ENCODE assay signal across 11 mouse cellular contexts in genomic region chr19:37263566-37263942, GRCm38 (mm10). TPM values are rescaled to one million over a fixed set of nuclear protein-coding genes. Genes with fewer than 3 reads are reported as not detected.
A peak's percentile ranks its signal among the peaks of the same experiment; 100 is the strongest.
DNase-seq lines count a peak whose midpoint lies in the region; ATAC-seq and TF ChIP-seq lines count a peak whose summit lies in the region.
"Had no signal": no experiment of that assay in that cellular context is flagged by ENCODE, and none has a peak within 500 bp of the region (broad histone marks: within the 10 kb centered on the region; RNA-seq: fewer than 3 reads in every experiment).

No protein-coding gene starts in this region.

- H3K4me2 ChIP-seq in hindbrain, embryonic 14.5 days (replicated peaks), result peak overlapping the region; percentile 10; the same call in 1 of the 2 replicates
- no peak overlapping the region for H3K4me2 ChIP-seq in hindbrain, embryonic 11.5 days (replicated peaks; ENCODE audit: low read depth, low read length)
- no peak overlapping the region for H3K4me2 ChIP-seq in CH12.LX (ENCODE audit: insufficient read depth, low read depth, poor library complexity, severe bottlenecking)
- H3K4me2 ChIP-seq in liver, embryonic 14.5 days (ENCODE audit: low read depth), result peak overlapping the region; percentile 35; the same call in 1 of the 2 replicates

- no peak overlapping the region for H3K9ac ChIP-seq in hindbrain, embryonic 14.5 days
- no peak overlapping the region for H3K9ac ChIP-seq in hindbrain, embryonic 11.5 days (ENCODE audit: low read depth, low read length)
- H3K9ac ChIP-seq in CH12.LX (ENCODE audit: insufficient read depth, low read depth), result no peak overlapping the region
- no peak overlapping the region; the same call in 1 of the 2 replicates for H3K9ac ChIP-seq in liver, embryonic 14.5 days (replicated peaks)
- H3K9ac ChIP-seq: forebrain, embryonic 13.5 days had no signal

- DNase-seq in hindbrain, embryonic 14.5 days (ENCODE audit: low spot score), result no peak
- no peak for DNase-seq in hindbrain, embryonic 11.5 days (ENCODE audit: low spot score)
- DNase-seq in 3T3-L1 (ENCODE audit: low read depth, low spot score), result peak; percentile 70
- no peak for DNase-seq in CH12.LX (ENCODE audit: extremely low read depth)
- DNase-seq in liver, embryonic 14.5 days (ENCODE audit: low read depth in 3 of 3, low spot score in 3 of 3), result no peak
- DNase-seq in thymus, postnatal 36 days, result no peak
- DNase-seq in embryo, embryonic 10 days (ENCODE audit: low spot score), result no peak
- DNase-seq: gastrocnemius, postnatal 25 days had no signal

- ATAC-seq in hindbrain, embryonic 14.5 days (ENCODE audit: low FRiP score), result no peak
- no peak for ATAC-seq in hindbrain, embryonic 11.5 days (ENCODE audit: low FRiP score)
- ATAC-seq in liver, embryonic 14.5 days (ENCODE audit: insufficient read depth), result no peak
- ATAC-seq: forebrain, embryonic 13.5 days had no signal

- TF ChIP-seq EP300 in CH12.LX (IDR thresholded peaks at IDR 0.05; ENCODE audit: low read length), result no peak
- no peak for TF ChIP-seq EP300 in liver, embryonic 14.5 days (IDR thresholded peaks at IDR 0.05; ENCODE audit: low read depth)

- H3K36me3 ChIP-seq in hindbrain, embryonic 14.5 days (replicated peaks; ENCODE audit: control insufficient read depth, insufficient read depth), result peaks cover 3% of the 10 kb centered on the region; the same call in 1 of the 2 replicates
- H3K36me3 ChIP-seq in hindbrain, embryonic 11.5 days (ENCODE audit: control insufficient read depth, insufficient read depth, low read length), result no peaks in the 10 kb centered on the region
- H3K36me3 ChIP-seq in CH12.LX (replicated peaks in 1 of 2; ENCODE audit: control insufficient read depth in 1 of 2, insufficient read depth in 1 of 2, low read length in 1 of 2), result peaks cover 3 to 11% of the 10 kb centered on the region in 2 experiments
- no peaks in the 10 kb centered on the region for H3K36me3 ChIP-seq in liver, embryonic 14.5 days (replicated peaks; ENCODE audit: control insufficient read depth, insufficient read depth, low read depth)

- no peak for TF ChIP-seq RAD21 in CH12.LX (IDR thresholded peaks at IDR 0.05; ENCODE audit: low read depth, low read length)

- no peak overlapping the region for H3K4me3 ChIP-seq in hindbrain, embryonic 14.5 days (replicated peaks; ENCODE audit: low read length)
- no peak overlapping the region for H3K4me3 ChIP-seq in hindbrain, embryonic 11.5 days (ENCODE audit: low read depth, low read length)
- no peak overlapping the region for H3K4me3 ChIP-seq in CH12.LX (replicated peaks in 1 of 3; ENCODE audit: low read depth in 2 of 3, low read length in 2 of 3, poor library complexity in 1 of 3)
- H3K4me3 ChIP-seq in liver, embryonic 14.5 days (ENCODE audit: insufficient read depth in 1 of 2, low read depth in 2 of 2, low read length in 2 of 2), result peak overlapping the region; percentile 13 to 15; a peak in 2 of 4 replicates
- H3K4me3 ChIP-seq: forebrain, embryonic 13.5 days; limb, embryonic 10.5 days had no signal

- no peak for TF ChIP-seq POLR2A in CH12.LX (IDR thresholded peaks at IDR 0.05; ENCODE audit: low read depth, low read length)

- in situ Hi-C loops in CH12.LX (cut with MboI; ENCODE audit: low pct_ligation_motif_present, low pct_unique_long_range_greater_than_20kb, low sequenced_read_pairs), result loop anchor here (5.0 to 25.0 kb wide), 2 partner anchors 211 to 426 kb away; partner anchors contain the start of gene Tnks2

- no peaks in the 10 kb centered on the region for H3K27me3 ChIP-seq in hindbrain, embryonic 14.5 days (ENCODE audit: control insufficient read depth, insufficient read depth, low read length)
- no peaks in the 10 kb centered on the region for H3K27me3 ChIP-seq in hindbrain, embryonic 11.5 days (ENCODE audit: control insufficient read depth, insufficient read depth, low read length)
- no peaks in the 10 kb centered on the region for H3K27me3 ChIP-seq in CH12.LX (replicated peaks)
- no peaks in the 10 kb centered on the region for H3K27me3 ChIP-seq in liver, embryonic 14.5 days (ENCODE audit: control insufficient read depth, insufficient read depth, low read length)
- H3K27me3 ChIP-seq: forebrain, embryonic 13.5 days; Patski had no signal

- 64% methylated on average over 8 of the region's 8 CpGs for WGBS in hindbrain, embryonic 14.5 days
- WGBS in hindbrain, embryonic 11.5 days, result 70% methylated on average over 8 of the region's 8 CpGs
- 54% methylated on average over 8 of the region's 8 CpGs for WGBS in liver, embryonic 14.5 days (ENCODE audit: insufficient replicate concordance)

- H3K27ac ChIP-seq in hindbrain, embryonic 14.5 days, result no peak overlapping the region
- H3K27ac ChIP-seq in hindbrain, embryonic 11.5 days (ENCODE audit: low read depth, low read length), result no peak overlapping the region
- no peak overlapping the region for H3K27ac ChIP-seq in CH12.LX (ENCODE audit: insufficient read depth, low read depth)
- peak overlapping the region; percentile 32 for H3K27ac ChIP-seq in liver, embryonic 14.5 days
- H3K27ac ChIP-seq: forebrain, embryonic 13.5 days; limb, embryonic 10.5 days had no signal

- TF ChIP-seq CTCF in CH12.LX (conservative IDR thresholded peaks at IDR 0.05 in 1 of 2, IDR thresholded peaks at IDR 0.05 in 1 of 2; ENCODE audit: low read depth in 2 of 2, low read length in 2 of 2), result no peak
- TF ChIP-seq CTCF in liver, embryonic 14.5 days (IDR thresholded peaks at IDR 0.05; ENCODE audit: low read depth), result no peak

- dilution Hi-C loops in CH12.LX (cut with MboI; ENCODE audit: extremely low pct_ligation_motif_present, extremely low pct_unique_long_range_greater_than_20kb, low sequenced_read_pairs), result no loop called here

- no peaks in the 10 kb centered on the region for H3K4me1 ChIP-seq in hindbrain, embryonic 14.5 days (replicated peaks; ENCODE audit: control insufficient read depth, insufficient read depth, low read length)
- no peaks in the 10 kb centered on the region for H3K4me1 ChIP-seq in hindbrain, embryonic 11.5 days (replicated peaks; ENCODE audit: control insufficient read depth, insufficient read depth, low read length)
- no peaks in the 10 kb centered on the region for H3K4me1 ChIP-seq in CH12.LX (ENCODE audit: control insufficient read depth in 1 of 2, insufficient read depth in 2 of 2)
- peaks cover 5 to 7% of the 10 kb centered on the region in 2 experiments for H3K4me1 ChIP-seq in liver, embryonic 14.5 days (replicated peaks; ENCODE audit: control insufficient read depth in 2 of 2, insufficient read depth in 2 of 2, low read length in 1 of 2)
- H3K4me1 ChIP-seq: limb, embryonic 10.5 days had no signal

- H3K9me3 ChIP-seq in hindbrain, embryonic 14.5 days (ENCODE audit: control insufficient read depth, low read length), result no peaks in the 10 kb centered on the region
- no peaks in the 10 kb centered on the region for H3K9me3 ChIP-seq in hindbrain, embryonic 11.5 days (ENCODE audit: control insufficient read depth, low read length)
- H3K9me3 ChIP-seq in CH12.LX (replicated peaks; ENCODE audit: low read length), result no peaks in the 10 kb centered on the region
- no peaks in the 10 kb centered on the region for H3K9me3 ChIP-seq in liver, embryonic 14.5 days (ENCODE audit: control insufficient read depth, low read length)
- H3K9me3 ChIP-seq: forebrain, embryonic 13.5 days; limb, embryonic 10.5 days had no signal

- H3K79me2 ChIP-seq in CH12.LX (replicated peaks; ENCODE audit: control insufficient read depth, extremely low read depth, insufficient read depth, poor library complexity, severe bottlenecking), result no peaks in the 10 kb centered on the region

TF ChIP-seq in CH12.LX, 34 proteins besides CTCF, POLR2A, EP300 and RAD21:
- TF ChIP-seq MAFK (IDR thresholded peaks at IDR 0.05; ENCODE audit: insufficient replicate concordance, low read length) (peak; percentile 40; the same call in 1 of the 2 replicates), ZKSCAN1 (IDR thresholded peaks at IDR 0.05; ENCODE audit: borderline replicate concordance, low read depth, low read length) (no peak)

RNA-seq across cellular contexts. Expression of gene Cpeb3, which starts 55.2 kb away (rescaled TPM):
- 10.8 and 11.5 TPM in 2 replicates for polyA plus RNA-seq in hindbrain, embryonic 14.5 days (2014; fragmentation: Nextera tagmentation; extraction: Ambion mirVana)
- 2.4 and 4.9 TPM in 2 replicates for polyA plus RNA-seq in hindbrain, embryonic 11.5 days (2014; fragmentation: Nextera tagmentation; extraction: Ambion mirVana)
- total RNA-seq in CH12.LX (2012; rRNA removed) (3.0 and 3.1 TPM in 2 replicates), CH12.LX (2014; rRNA removed) (1.2 and 1.5 TPM in 2 replicates)
- 1.4 and 1.5 TPM in 2 replicates for polyA plus RNA-seq in CH12.LX (2012; ENCODE audit: insufficient read length, low read depth)
- polyA plus RNA-seq in liver, embryonic 14.5 days (2012; rRNA removed), result 1.8 and 2.4 TPM in 2 replicates
- polyA plus RNA-seq in liver, embryonic 14.5 days (2014; fragmentation: Nextera tagmentation; extraction: Ambion mirVana), result 1.8 and 1.9 TPM in 2 replicates

RNA-seq across cellular contexts. Expression of gene March5, which starts 56.2 kb away (rescaled TPM):
- polyA plus RNA-seq in hindbrain, embryonic 14.5 days (2014; fragmentation: Nextera tagmentation; extraction: Ambion mirVana), result 123 and 130 TPM in 2 replicates
- 152 and 157 TPM in 2 replicates for polyA plus RNA-seq in hindbrain, embryonic 11.5 days (2014; fragmentation: Nextera tagmentation; extraction: Ambion mirVana)
- 111 and 137 TPM in 2 replicates for total RNA-seq in CH12.LX (2012; rRNA removed)
- 160 TPM in 2 replicates for total RNA-seq in CH12.LX (2014; rRNA removed)
- 118 and 130 TPM in 2 replicates for polyA plus RNA-seq in CH12.LX (2012; ENCODE audit: insufficient read length, low read depth)
- polyA plus RNA-seq in liver, embryonic 14.5 days (2012; rRNA removed), result 40.9 and 69.6 TPM in 2 replicates
- polyA plus RNA-seq in liver, embryonic 14.5 days (2014; fragmentation: Nextera tagmentation; extraction: Ambion mirVana), result 145 and 153 TPM in 2 replicates

Comparison
In these comparisons a context has a peak if more than half of its experiments do, and no peak if none do; other contexts are left out.
1. H3K4me2 ChIP-seq: peak in hindbrain, embryonic 14.5 days (single experiment) and liver, embryonic 14.5 days (single experiment); none in hindbrain, embryonic 11.5 days (single experiment) and CH12.LX (single experiment).
2. H3K4me3 ChIP-seq: peak in liver, embryonic 14.5 days (2 of 2); none in hindbrain, embryonic 14.5 days (single experiment), hindbrain, embryonic 11.5 days (single experiment) and CH12.LX (0 of 3).